Mouse (Mus musculus) C3H10T1/2 (cell line): Measurements from ENCODE around the gene Slc27a3. TPM values are rescaled to one million over a fixed set of nuclear protein-coding genes. Genes with fewer than 3 reads are reported as not detected.

Source experiments
- polyA plus RNA-seq, 2 experiments: library from polyadenylated mRNA; unstranded; fragments of >200 nt; fragmentation: generic; extraction: Trizol; gene quantifications; one replicate each; pipeline ENCODE4 v1.2.1; 2012; ENCODE audit warnings: missing spikeins in 2 of 2

Gene Slc27a3
- 1 to 10 TPM in 1 of 2 experiments, under 1 TPM in 1; 0.14 to 2.2 TPM for polyA plus RNA-seq

DNA sequence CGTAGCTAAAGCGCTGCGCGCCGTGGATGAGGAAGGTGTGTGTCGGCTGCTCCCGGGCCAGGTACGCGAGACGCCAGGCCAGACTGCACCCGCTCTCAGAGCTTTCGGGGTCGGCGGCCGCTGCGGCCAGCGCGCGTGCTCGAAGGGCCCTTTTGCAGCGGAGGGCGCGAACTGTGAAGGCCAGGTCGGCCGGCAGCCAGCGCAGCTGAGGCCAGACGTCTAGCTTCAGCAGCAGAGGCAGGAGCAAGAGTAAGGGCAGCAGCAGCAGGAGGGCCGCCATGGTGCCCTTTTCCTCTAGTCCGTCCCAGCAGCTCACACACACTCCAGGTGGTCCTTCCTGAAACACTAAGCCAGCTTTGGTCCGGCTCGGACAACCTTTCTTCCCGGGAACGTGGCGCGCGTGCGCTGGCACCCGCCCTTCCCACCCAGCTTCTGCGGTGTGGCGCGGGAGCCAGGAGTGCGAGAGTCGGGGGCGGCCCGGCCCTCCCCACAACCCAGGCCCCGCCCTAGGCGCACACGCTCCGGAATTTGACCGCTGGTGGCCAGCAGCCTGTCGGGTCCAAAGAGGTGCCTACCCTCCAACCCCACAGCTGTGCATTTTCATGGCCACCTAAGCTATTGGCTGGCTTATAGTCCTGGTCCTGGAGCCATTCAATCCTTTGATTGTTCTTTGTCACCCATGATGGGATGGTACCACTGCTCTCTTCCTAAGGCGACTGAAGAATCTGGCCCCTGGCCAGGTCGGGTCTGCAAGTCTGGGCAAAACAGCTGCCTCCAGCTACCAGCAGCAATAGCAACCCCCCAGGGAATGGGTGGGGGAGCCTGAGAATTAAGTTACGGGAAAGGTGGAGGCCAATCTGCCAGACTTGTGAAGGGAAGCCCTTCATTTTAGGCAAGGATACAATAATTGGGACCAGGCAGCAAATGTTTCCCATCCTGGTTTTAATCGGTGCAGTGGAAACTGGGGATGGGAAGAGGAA is at the start of gene Slc27a3:
TSS of gene Slc27a3 (minus strand) at position 428 of the 980 bp plus-strand sequence.

GRCm38 (mm10) chr3:90433381-90434020 is 43.8 kb upstream of the Slc27a3 start, which contains the start of gene Ints3:
TSS of gene Ints3 (minus strand) at chr3:90433622.

Other genes starting within 250 kb of the Slc27a3 start
- gene Rps27, start 176.3 kb downstream of the Slc27a3 start, polyA plus RNA-seq = 1,000 to 10,000 TPM; 5,397 to 7,090 TPM
- 10 to 100 TPM; 25.0 to 88.0 TPM for gene Rab13, start 176.2 kb downstream of the Slc27a3 start, polyA plus RNA-seq
- gene Jtb, start 158.3 kb downstream of the Slc27a3 start, polyA plus RNA-seq = 10 to 100 TPM in 1 of 2 experiments, 1 to 10 TPM in 1; 6.0 to 35.8 TPM
- under 1 TPM; 0.07 to 0.68 TPM for gene Creb3l4, start 146.4 kb downstream of the Slc27a3 start, polyA plus RNA-seq
- gene Slc39a1, start 141.8 kb downstream of the Slc27a3 start, polyA plus RNA-seq = 100 to 1,000 TPM in 1 of 2 experiments, 10 to 100 TPM in 1; 46.6 to 150 TPM
- gene Crtc2, start 135.8 kb downstream of the Slc27a3 start, polyA plus RNA-seq = 10 to 100 TPM; 13.0 to 32.8 TPM
- gene Dennd4b, start 124.8 kb downstream of the Slc27a3 start, polyA plus RNA-seq = 1 to 10 TPM in 1 of 2 experiments, under 1 TPM in 1; 0.66 to 4.7 TPM
- 1 to 10 TPM; 1.5 to 9.9 TPM for gene Gatad2b, start 96.8 kb downstream of the Slc27a3 start, polyA plus RNA-seq
- gene Ints3, start 43.7 kb upstream of the Slc27a3 start, polyA plus RNA-seq = 10 to 100 TPM; 17.2 to 28.2 TPM
- 1 to 10 TPM in 1 of 2 experiments, under 1 TPM in 1; 0.48 to 1.6 TPM for gene Npr1, start 75.9 kb upstream of the Slc27a3 start, polyA plus RNA-seq
- 10 to 100 TPM; 28.7 to 59.6 TPM for gene Ilf2, start 86.2 kb upstream of the Slc27a3 start, polyA plus RNA-seq
- gene Snapin, start 101.1 kb upstream of the Slc27a3 start, polyA plus RNA-seq = 10 to 100 TPM in 1 of 2 experiments, 1 to 10 TPM in 1; 6.5 to 42.9 TPM
- 10 to 100 TPM; 34.7 to 76.9 TPM for gene Chtop, start 119.6 kb upstream of the Slc27a3 start, polyA plus RNA-seq
- 100 to 1,000 TPM in 1 of 2 experiments, 10 to 100 TPM in 1; 25.4 to 118 TPM for gene S100a1, start 124.5 kb upstream of the Slc27a3 start, polyA plus RNA-seq
- 100 to 1,000 TPM in 1 of 2 experiments, 10 to 100 TPM in 1; 82.1 to 195 TPM for gene S100a13, start 124.5 kb upstream of the Slc27a3 start, polyA plus RNA-seq
- under 1 TPM; 0.22 to 0.58 TPM for gene S100a14, start 136.9 kb upstream of the Slc27a3 start, polyA plus RNA-seq
- 100 to 1,000 TPM in 1 of 2 experiments, 1 to 10 TPM in 1; 3.9 to 111 TPM for gene S100a16, start 147.3 kb upstream of the Slc27a3 start, polyA plus RNA-seq
- gene S100a3, start 170.6 kb upstream of the Slc27a3 start, polyA plus RNA-seq = 10 to 100 TPM in 1 of 2 experiments, 1 to 10 TPM in 1; 7.2 to 22.4 TPM
- gene S100a2, start 200.3 kb upstream of the Slc27a3 start, polyA plus RNA-seq = not detected
- gene Gm42674, start 212.0 kb upstream of the Slc27a3 start, polyA plus RNA-seq = 1 to 10 TPM; 1.2 to 1.6 TPM
- gene S100a4, start 213.8 kb upstream of the Slc27a3 start, polyA plus RNA-seq = over 10,000 TPM in 1 of 2 experiments, 1,000 to 10,000 TPM in 1; 5,914 to 20,400 TPM
- 1 to 10 TPM in 1 of 2 experiments, under 1 TPM in 1; 0.98 to 1.2 TPM for gene S100a5, start 218.6 kb upstream of the Slc27a3 start, polyA plus RNA-seq
- gene S100a6, start 222.9 kb upstream of the Slc27a3 start, polyA plus RNA-seq = 1,000 to 10,000 TPM; 5,353 to 9,678 TPM